Mouse (Mus musculus): ENCODE results near the gene Mep1a. TPM values are rescaled to one million over a fixed set of nuclear protein-coding genes. Genes with fewer than 3 reads are reported as not detected.
"Not testable (repeated sequence)": the region's sequence is repeated elsewhere in the genome, so short reads cannot be mapped to it uniquely, and the experiment has no call there.

Gene Mep1a
- polyA plus RNA-seq (2014; fragmentation: Nextera tagmentation; extraction: Ambion mirVana) = not detected in 2 replicates

DNA sequence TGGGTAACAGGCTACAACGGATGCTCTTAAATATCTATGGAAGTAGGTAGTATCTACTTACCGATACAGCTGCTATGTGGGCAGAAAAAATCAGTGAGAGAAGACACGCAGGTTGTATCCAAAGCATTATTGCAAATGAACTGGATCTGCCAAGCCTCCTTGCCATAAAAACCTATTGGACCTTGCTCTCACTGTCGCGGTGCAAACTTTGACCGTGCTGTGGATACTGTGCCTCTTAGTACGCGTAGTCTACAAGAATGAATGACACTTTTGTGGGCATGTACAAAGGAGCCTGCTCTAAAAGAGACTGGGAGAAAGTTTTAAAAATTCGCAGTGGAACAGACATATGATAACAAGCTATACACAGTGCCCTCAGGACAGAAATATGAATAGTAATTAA is at the start of gene Mep1a:
Mep1a (minus strand) TSS at position 221 of the 400 bp plus-strand sequence.
- Histone ChIP-seq H3K9ac (no peak within 1 kb of the TSS), H3K27me3 (ENCODE audit: insufficient read depth, low read length) (no peaks in the 10 kb centered on the region), H3K4me3 (ENCODE audit: low read depth, low read length) (no peak within 1 kb of the TSS), H3K9me3 (ENCODE audit: low read depth, low read length) (no peaks in the 10 kb centered on the region), H3K4me2 (no peak within 1 kb of the TSS), H3K4me1 (ENCODE audit: insufficient read depth) (no peaks in the 10 kb centered on the region), H3K36me3 (ENCODE audit: insufficient read depth) (no peaks in the 10 kb centered on the region), H3K27ac (ENCODE audit: low read depth) (no peak within 1 kb of the TSS)
- 89% methylated on average over 9 of the region's 9 CpGs for WGBS
- TF ChIP-seq CTCF (IDR thresholded peaks at IDR 0.05; ENCODE audit: low read depth) = no peak
- DNase-seq = no peak
- ATAC-seq (ENCODE audit: insufficient read depth) = no peak

DNA sequence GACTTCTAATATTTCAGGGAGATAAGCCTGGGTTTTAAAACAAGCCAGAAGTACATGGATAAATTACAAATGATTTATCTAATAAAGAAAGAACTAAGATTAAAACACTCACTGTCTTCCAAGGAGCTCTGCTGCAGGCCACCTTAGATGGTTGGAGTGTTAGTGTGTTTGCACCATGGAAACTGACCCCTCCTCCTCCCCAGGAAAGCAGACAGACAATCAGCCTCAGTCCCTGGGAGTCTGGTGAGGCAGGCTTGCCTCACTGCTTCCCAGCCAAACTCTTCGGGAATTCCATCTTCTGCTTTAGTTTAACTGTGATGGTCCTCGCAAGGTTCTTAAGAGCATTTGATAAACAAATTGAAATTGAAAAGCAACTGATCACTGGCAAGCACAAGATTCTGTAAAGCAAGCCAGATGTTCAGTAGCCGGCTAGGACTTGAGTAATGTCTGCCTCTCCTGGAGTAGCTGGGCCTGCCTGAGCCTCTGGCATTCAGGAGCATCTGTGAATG is 48.6 kb upstream of the Mep1a start:
- 17% methylated on average over 3 of the region's 3 CpGs for WGBS
- no peak for TF ChIP-seq CTCF (IDR thresholded peaks at IDR 0.05; ENCODE audit: low read depth)
- no peak overlapping the region for H3K27ac ChIP-seq (ENCODE audit: low read depth)

DNA sequence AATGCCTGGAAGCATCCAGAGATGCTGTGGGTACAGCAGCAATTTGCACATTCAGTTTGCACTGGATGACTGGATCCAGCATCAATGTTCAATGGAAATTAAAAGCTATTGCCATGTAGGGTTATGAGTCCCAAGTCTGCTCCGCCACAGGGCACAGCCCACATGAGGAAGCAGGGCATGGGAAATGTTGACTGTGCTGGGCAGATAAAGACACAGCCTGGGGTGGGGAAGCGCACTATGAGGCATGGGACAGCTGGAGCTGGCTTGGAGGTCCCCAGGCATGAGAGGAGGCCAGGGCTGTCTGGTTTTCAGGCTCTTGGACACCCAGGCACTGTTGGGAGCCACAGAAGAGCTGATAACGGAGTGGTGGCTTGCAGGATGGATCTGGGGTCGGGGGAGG is 41.4 kb upstream of the Mep1a start:
- Histone ChIP-seq H3K4me3 (ENCODE audit: low read depth, low read length) (no peak overlapping the region), H3K9me3 (ENCODE audit: low read depth, low read length) (no peaks in the 10 kb centered on the region), H3K36me3 (ENCODE audit: insufficient read depth) (no peaks in the 10 kb centered on the region), H3K27me3 (ENCODE audit: insufficient read depth, low read length) (no peaks in the 10 kb centered on the region), H3K9ac (no peak overlapping the region), H3K4me2 (no peak overlapping the region), H3K4me1 (ENCODE audit: insufficient read depth) (no peaks in the 10 kb centered on the region), H3K27ac (ENCODE audit: low read depth) (no peak overlapping the region)
- DNase-seq (no peak), ATAC-seq (ENCODE audit: insufficient read depth) (no peak)
- WGBS = 75% methylated on average over 4 of the region's 4 CpGs
- no peak for TF ChIP-seq CTCF (IDR thresholded peaks at IDR 0.05; ENCODE audit: low read depth)

More for the DNA sequence above, 48.6 kb upstream of the Mep1a start:
- H3K27me3 ChIP-seq (ENCODE audit: insufficient read depth, low read length) = no peaks in the 10 kb centered on the region
- H3K4me1 ChIP-seq (ENCODE audit: insufficient read depth) = no peaks in the 10 kb centered on the region
- ATAC-seq (ENCODE audit: insufficient read depth) (no peak), DNase-seq (peak; percentile 22)
- no peak overlapping the region for H3K4me3 ChIP-seq (ENCODE audit: low read depth, low read length)
- H3K9me3 ChIP-seq (ENCODE audit: low read depth, low read length) = no peaks in the 10 kb centered on the region
- H3K36me3 ChIP-seq (ENCODE audit: insufficient read depth) = no peaks in the 10 kb centered on the region
- no peak overlapping the region for H3K4me2 ChIP-seq
- no peak overlapping the region for H3K9ac ChIP-seq

DNA sequence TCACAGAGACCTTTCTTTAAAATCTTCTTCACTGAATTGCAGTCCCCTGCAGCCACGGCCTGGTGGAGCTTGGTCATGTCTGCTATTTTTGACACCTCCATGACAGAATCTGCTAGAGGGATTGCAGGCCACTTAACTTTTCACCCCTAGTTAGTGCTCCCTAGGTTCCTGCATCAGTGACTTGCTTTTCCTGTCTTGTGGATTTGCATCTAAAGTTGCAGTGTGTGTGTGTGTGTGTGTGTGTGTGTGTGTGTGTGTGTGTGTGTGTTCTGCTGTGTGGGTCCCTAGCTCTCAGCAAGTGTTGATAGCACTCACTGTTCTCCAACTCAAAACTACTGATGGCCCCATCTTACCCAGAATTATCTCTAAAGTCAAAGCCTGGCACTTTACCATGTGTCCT is 40.9 kb upstream of the Mep1a start, which contains the start of gene Ankrd66:
Ankrd66 (minus strand) TSS at position 101 of the 400 bp plus-strand sequence.
- WGBS = 27% methylated on average over 1 of the region's 1 CpGs
- no peak for DNase-seq

DNA sequence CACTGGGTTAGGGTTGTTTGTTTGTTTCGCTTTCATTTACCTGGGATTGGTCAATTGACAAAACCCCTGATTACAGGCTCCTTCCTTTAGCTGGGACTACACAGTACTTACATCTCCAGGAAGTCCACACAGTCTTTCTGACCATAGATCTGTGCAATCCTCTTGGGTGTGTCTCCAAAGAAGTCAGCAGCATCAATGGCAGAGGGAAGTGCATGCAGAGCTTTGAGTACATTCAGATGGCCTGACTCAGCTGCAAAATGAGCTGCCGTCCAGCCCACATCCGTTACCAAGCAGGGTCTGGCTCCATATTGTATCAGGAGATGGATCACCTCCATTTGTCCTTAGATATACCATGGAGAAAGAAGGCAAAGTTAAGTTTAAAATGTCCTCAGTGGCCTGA is 36.2 kb upstream of the Mep1a start:
- no peak overlapping the region for H3K9ac ChIP-seq
- no peaks in the 10 kb centered on the region for H3K27me3 ChIP-seq (ENCODE audit: insufficient read depth, low read length)
- no peak for ATAC-seq (ENCODE audit: insufficient read depth)
- H3K36me3 ChIP-seq (ENCODE audit: insufficient read depth) = no peaks in the 10 kb centered on the region
- H3K4me2 ChIP-seq = no peak overlapping the region
- TF ChIP-seq CTCF (IDR thresholded peaks at IDR 0.05; ENCODE audit: low read depth) = no peak
- H3K27ac ChIP-seq (ENCODE audit: low read depth) = no peak overlapping the region
- H3K4me1 ChIP-seq (ENCODE audit: insufficient read depth) = no peaks in the 10 kb centered on the region
- no peak for DNase-seq
- no peak overlapping the region for H3K4me3 ChIP-seq (ENCODE audit: low read depth, low read length)
- 84% methylated on average over 3 of the region's 3 CpGs for WGBS
- H3K9me3 ChIP-seq (ENCODE audit: low read depth, low read length) = no peaks in the 10 kb centered on the region

More for the DNA sequence above, 40.9 kb upstream of the Mep1a start, which contains the start of gene Ankrd66:
- no peak within 1 kb of the TSS for H3K4me2 ChIP-seq
- H3K9ac ChIP-seq = no peak within 1 kb of the TSS
- no peaks in the 10 kb centered on the region for H3K36me3 ChIP-seq (ENCODE audit: insufficient read depth)
- no peaks in the 10 kb centered on the region for H3K4me1 ChIP-seq (ENCODE audit: insufficient read depth)
- no peaks in the 10 kb centered on the region for H3K27me3 ChIP-seq (ENCODE audit: insufficient read depth, low read length)
- no peaks in the 10 kb centered on the region for H3K9me3 ChIP-seq (ENCODE audit: low read depth, low read length)
- no peak for ATAC-seq (ENCODE audit: insufficient read depth)
- no peak within 1 kb of the TSS for H3K4me3 ChIP-seq (ENCODE audit: low read depth, low read length)
- no peak within 1 kb of the TSS for H3K27ac ChIP-seq (ENCODE audit: low read depth)
- TF ChIP-seq CTCF (IDR thresholded peaks at IDR 0.05; ENCODE audit: low read depth) = no peak

DNA sequence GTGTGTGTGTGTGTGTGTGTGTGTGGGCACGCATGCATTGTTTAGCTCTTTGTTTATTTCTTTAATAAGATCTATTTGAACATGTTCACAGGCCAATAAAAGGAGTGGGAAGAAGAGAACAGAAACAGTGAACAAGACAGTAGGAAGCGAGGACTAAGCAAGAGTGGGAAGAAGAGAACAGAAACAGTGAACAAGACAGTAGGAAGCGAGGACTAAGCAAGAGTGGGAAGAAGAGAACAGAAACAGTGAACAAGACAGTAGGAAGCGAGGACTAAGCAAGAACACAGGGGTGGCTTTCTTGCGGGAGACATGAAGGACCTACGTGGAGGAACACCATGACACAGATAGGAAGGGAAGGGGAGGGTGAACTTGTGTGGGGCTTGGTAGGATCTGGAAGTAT is 34.2 kb upstream of the Mep1a start:
- H3K36me3 ChIP-seq (ENCODE audit: insufficient read depth); H3K27ac ChIP-seq (ENCODE audit: low read depth); H3K4me3 ChIP-seq (ENCODE audit: low read depth, low read length); H3K27me3 ChIP-seq (ENCODE audit: insufficient read depth, low read length); H3K9ac ChIP-seq; H3K4me2 ChIP-seq; ATAC-seq (ENCODE audit: insufficient read depth); DNase-seq; H3K4me1 ChIP-seq (ENCODE audit: insufficient read depth); H3K9me3 ChIP-seq (ENCODE audit: low read depth, low read length): not testable (repeated sequence)
- WGBS = 88% methylated on average over 6 of the region's 6 CpGs

DNA sequence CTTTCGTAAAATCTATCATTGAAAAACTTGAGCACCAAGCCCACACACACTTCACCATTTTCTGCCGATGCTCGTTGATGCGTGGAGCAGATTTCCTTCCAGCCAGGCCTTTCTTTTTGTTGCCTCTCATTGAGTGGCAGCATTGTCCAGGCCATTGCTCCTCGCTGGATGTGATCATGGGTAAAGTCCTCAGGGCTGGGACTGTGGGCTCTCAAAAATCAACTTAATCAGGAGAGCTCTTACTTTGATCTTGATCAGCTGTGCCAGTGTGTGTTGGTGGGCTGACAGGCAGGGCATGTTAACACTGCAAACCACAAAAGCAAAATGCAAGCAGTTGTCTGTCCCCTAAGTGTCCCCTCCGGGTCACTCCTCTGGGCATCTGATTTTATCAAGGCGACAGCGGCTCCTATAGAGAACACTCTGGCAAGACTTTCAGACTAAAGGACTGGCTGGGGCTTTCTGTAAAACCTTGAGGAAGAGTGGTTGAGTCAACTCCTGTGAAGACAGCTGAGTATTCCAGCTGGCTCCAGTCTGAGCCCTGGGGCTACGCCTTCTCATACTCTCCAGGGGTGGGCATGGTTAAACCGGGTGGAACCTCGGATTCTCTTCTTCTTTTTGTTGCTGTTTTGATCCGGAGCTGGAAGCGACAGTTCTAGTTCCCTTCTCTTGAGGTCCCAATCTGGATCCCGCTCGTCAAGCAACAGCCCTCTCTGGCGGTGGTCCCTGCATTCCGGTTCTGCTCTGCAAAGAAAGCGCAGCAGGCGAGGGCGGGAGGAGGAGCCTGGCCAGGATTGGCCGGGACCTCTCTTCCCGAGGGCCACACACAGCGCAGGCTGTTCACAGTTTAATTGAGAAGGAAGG is 32.0 kb upstream of the Mep1a start:
- Histone ChIP-seq H3K4me1 (ENCODE audit: insufficient read depth) (no peaks in the 10 kb centered on the region), H3K36me3 (ENCODE audit: insufficient read depth) (no peaks in the 10 kb centered on the region), H3K4me3 (ENCODE audit: low read depth, low read length) (peak overlapping the region; percentile 15; the same call in 1 of the 2 replicates), H3K4me2 (peak overlapping the region; percentile 57), H3K27ac (ENCODE audit: low read depth) (peak overlapping the region; percentile 82), H3K27me3 (ENCODE audit: insufficient read depth, low read length) (no peaks in the 10 kb centered on the region), H3K9ac (peak overlapping the region; percentile 16; the same call in 1 of the 2 replicates), H3K9me3 (ENCODE audit: low read depth, low read length) (no peaks in the 10 kb centered on the region)
- TF ChIP-seq CTCF (IDR thresholded peaks at IDR 0.05; ENCODE audit: low read depth) = peak; percentile 48
- ATAC-seq (ENCODE audit: insufficient read depth) = peak; percentile 96
- DNase-seq = peak; percentile 92
- WGBS = 11% methylated on average over 23 of the region's 23 CpGs
